In genomic region chr15:86105751-86106150, GRCm38 (mm10) we compare ENCODE assay signal across 20 mouse cellular contexts. TPM values are rescaled to one million over a fixed set of nuclear protein-coding genes. Genes with fewer than 3 reads are reported as not detected.
DNase-seq lines count a peak whose midpoint lies in the region; ATAC-seq and TF ChIP-seq lines count a peak whose summit lies in the region.
"Had no signal": no experiment of that assay in that cellular context is flagged by ENCODE, and none has a peak within 500 bp of the region (broad histone marks: within the 10 kb centered on the region; RNA-seq: fewer than 3 reads in every experiment).

No protein-coding gene starts in this region.

- no peak overlapping the region for H3K9ac ChIP-seq in hindbrain, embryonic 12.5 days
- H3K9ac ChIP-seq in liver, postnatal 0 days (replicated peaks): 0 out of 2 replicates have a peak overlapping the region, but pooled peaks have one; percentile 8
- H3K9ac ChIP-seq: forebrain, embryonic 15.5 days; lung, embryonic 15.5 days had no signal

- no peak for TF ChIP-seq EP300 in liver, postnatal 0 days (IDR thresholded peaks at IDR 0.05; ENCODE audit: low read depth)

- H3K9me3 ChIP-seq in hindbrain, embryonic 10.5 days: no peaks in the 10 kb centered on the region
- H3K9me3 ChIP-seq in hindbrain, embryonic 12.5 days (replicated peaks): no peaks in the 10 kb centered on the region
- H3K9me3 ChIP-seq in liver, postnatal 0 days (ENCODE audit: low read length): no peaks in the 10 kb centered on the region
- H3K9me3 ChIP-seq: forebrain, embryonic 15.5 days; lung, embryonic 15.5 days had no signal

- no peaks in the 10 kb centered on the region for H3K27me3 ChIP-seq in hindbrain, embryonic 10.5 days (ENCODE audit: insufficient read depth, poor library complexity, severe bottlenecking)
- no peaks in the 10 kb centered on the region for H3K27me3 ChIP-seq in hindbrain, embryonic 12.5 days
- H3K27me3 ChIP-seq in liver, postnatal 0 days (ENCODE audit: insufficient read depth, low read length): no peaks in the 10 kb centered on the region
- H3K27me3 ChIP-seq: forebrain, embryonic 15.5 days; lung, embryonic 15.5 days had no signal

- peaks cover 38% of the 10 kb centered on the region for H3K4me1 ChIP-seq in hindbrain, embryonic 10.5 days (replicated peaks)
- H3K4me1 ChIP-seq in hindbrain, embryonic 12.5 days: peaks cover 17% of the 10 kb centered on the region
- H3K4me1 ChIP-seq in liver, postnatal 0 days (ENCODE audit: insufficient read depth): peaks cover 54% of the 10 kb centered on the region

- no peak overlapping the region for H3K4me3 ChIP-seq in hindbrain, embryonic 10.5 days
- no peak overlapping the region for H3K4me3 ChIP-seq in hindbrain, embryonic 12.5 days
- H3K4me3 ChIP-seq in liver, postnatal 0 days (ENCODE audit: low read depth, low read length): no peak overlapping the region
- H3K4me3 ChIP-seq: forebrain, embryonic 15.5 days; layer of hippocampus, adult 2 months; left cerebral cortex, adult 2 months; lung, embryonic 15.5 days; myocyte had no signal

- H3K27ac ChIP-seq in hindbrain, embryonic 10.5 days: 0 out of 2 replicates have a peak overlapping the region, but pooled peaks have one; percentile 46
- no peak overlapping the region for H3K27ac ChIP-seq in hindbrain, embryonic 12.5 days
- peak overlapping the region; percentile 97 for H3K27ac ChIP-seq in liver, postnatal 0 days (ENCODE audit: low read depth)
- H3K27ac ChIP-seq: forebrain, embryonic 15.5 days; layer of hippocampus, adult 2 months; lung, embryonic 15.5 days had no signal

- ATAC-seq in hindbrain, embryonic 12.5 days (ENCODE audit: low FRiP score): no peak
- ATAC-seq in liver, postnatal 0 days: no peak
- ATAC-seq: forebrain, embryonic 15.5 days had no signal

- peak; percentile 94 for DNase-seq in heart, adult 11 months
- no peak for DNase-seq in heart, postnatal 14 days
- DNase-seq in hindbrain, embryonic 10.5 days (ENCODE audit: low spot score): no peak
- peak; percentile 26 for DNase-seq in lung, postnatal 36 days
- no peak for DNase-seq in lung, postnatal 14 days
- no peak for DNase-seq in liver, postnatal 0 days
- no peak for DNase-seq in natural killer cell, adult 2 months (ENCODE audit: low spot score in 2 of 2)
- DNase-seq: adrenal gland, adult 8-10 months; cerebellum, adult 11-12 months; cerebellum, postnatal 25 days; kidney, adult 18-20 months; midbrain, embryonic 14.5 days; right cerebral cortex, adult 18-20 months; thymus, adult 18-20 months had no signal

- intact Hi-C loops in heart, postnatal 14 days (cut with DNase I): no loop called here

- H3K36me3 ChIP-seq in hindbrain, embryonic 10.5 days: peaks cover 39% of the 10 kb centered on the region
- peaks cover 23% of the 10 kb centered on the region; the same call in 1 of the 2 replicates for H3K36me3 ChIP-seq in hindbrain, embryonic 12.5 days
- peaks cover 11% of the 10 kb centered on the region for H3K36me3 ChIP-seq in liver, postnatal 0 days (replicated peaks; ENCODE audit: insufficient read depth, low read length)
- H3K36me3 ChIP-seq: lung, embryonic 15.5 days had no signal

- WGBS in hindbrain, embryonic 10.5 days: 66% methylated on average over 6 of the region's 6 CpGs
- WGBS in hindbrain, embryonic 12.5 days: 60% methylated on average over 6 of the region's 6 CpGs
- WGBS in liver, postnatal 0 days (ENCODE audit: insufficient replicate concordance): 59% methylated on average over 6 of the region's 6 CpGs

- H3K4me2 ChIP-seq in hindbrain, embryonic 12.5 days (replicated peaks): no peak overlapping the region
- H3K4me2 ChIP-seq in liver, postnatal 0 days (ENCODE audit: low read depth, low read length): peak overlapping the region; percentile 48
- H3K4me2 ChIP-seq: forebrain, embryonic 15.5 days; lung, embryonic 15.5 days had no signal

- TF ChIP-seq CTCF in liver, postnatal 0 days (IDR thresholded peaks at IDR 0.05; ENCODE audit: low read depth): no peak

RNA-seq across cellular contexts. Expression of gene Gramd4, which starts 48.3 kb away (rescaled TPM):
- 10 to 100 TPM; 32.4 to 35.0 TPM for total RNA-seq in heart, postnatal 14 days (2021)
- polyA plus RNA-seq in hindbrain, embryonic 10.5 days (2016; fragmentation: Nextera tagmentation; extraction: Ambion mirVana): 16.6 and 18.0 TPM in 2 replicates
- polyA plus RNA-seq in hindbrain, embryonic 12.5 days (2016; fragmentation: Nextera tagmentation; extraction: Ambion mirVana): 32.5 and 35.2 TPM in 2 replicates
- 3.2 and 3.7 TPM in 2 replicates for polyA plus RNA-seq in liver, postnatal 0 days (2015; fragmentation: Nextera tagmentation; extraction: Ambion mirVana)

Comparison
In these comparisons a context has a peak if more than half of its experiments do, and no peak if none do; other contexts are left out.
1. DNase-seq: peak in heart, adult 11 months (single experiment) and lung, postnatal 36 days (single experiment); none in heart, postnatal 14 days (0 of 2), hindbrain, embryonic 10.5 days (single experiment), lung, postnatal 14 days (single experiment), liver, postnatal 0 days (single experiment) and natural killer cell, adult 2 months (0 of 2).